Mouse (Mus musculus): Measurements from ENCODE around the gene Cnnm3.
"Not testable (repeated sequence)": the region's sequence is repeated elsewhere in the genome, so short reads cannot be mapped to it uniquely, and the experiment has no call there.

Gene Cnnm3

GRCm38 (mm10) chr1:36508238-36508637 is 3.4 kb upstream of the Cnnm3 start:
- no peak for DNase-seq

GRCm38 (mm10) chr1:36512089-36512965 is 660 bp downstream of the Cnnm3 start:
- DNase-seq, result peak; percentile 50

- DNase-seq, result no peak
These were observed 1.3 kb downstream of the Cnnm3 start for GRCm38 (mm10) chr1:36512966-36513280.

- DNase-seq, result no peak
These were observed 1.6 kb downstream of the Cnnm3 start for GRCm38 (mm10) chr1:36513310-36513709.

GRCm38 (mm10) chr1:36513718-36514117 is 2.1 kb downstream of the Cnnm3 start:
- DNase-seq, result no peak

- no peak for DNase-seq
These were observed 6.6 kb downstream of the Cnnm3 start for GRCm38 (mm10) chr1:36518259-36518658.

GRCm38 (mm10) chr1:36519626-36520025 is 8.0 kb downstream of the Cnnm3 start:
- no peak for DNase-seq

- no peak for DNase-seq
These were observed 10.5 kb downstream of the Cnnm3 start for GRCm38 (mm10) chr1:36522210-36522609.

- DNase-seq, result no peak
These were observed 11.8 kb downstream of the Cnnm3 start for GRCm38 (mm10) chr1:36523332-36524013.

GRCm38 (mm10) chr1:36524058-36524457 is 12.4 kb downstream of the Cnnm3 start:
- DNase-seq, result no peak

GRCm38 (mm10) chr1:36525774-36526173 is 14.1 kb downstream of the Cnnm3 start:
- no peak for DNase-seq

- no peak for DNase-seq
These were observed 15.2 kb downstream of the Cnnm3 start for GRCm38 (mm10) chr1:36526903-36527302.

GRCm38 (mm10) chr1:36528351-36528750 is 16.7 kb downstream of the Cnnm3 start:
- no peak for DNase-seq

GRCm38 (mm10) chr1:36529274-36529673 is 17.6 kb downstream of the Cnnm3 start:
- DNase-seq, result no peak

- no peak for DNase-seq
These were observed 18.2 kb downstream of the Cnnm3 start for GRCm38 (mm10) chr1:36529875-36530274.

- peak; percentile 40 for DNase-seq
These were observed 18.8 kb downstream of the Cnnm3 start for GRCm38 (mm10) chr1:36530485-36530884.

GRCm38 (mm10) chr1:36530962-36531361 is 19.3 kb downstream of the Cnnm3 start:
- DNase-seq, result no peak

- no peak for DNase-seq
These were observed 19.8 kb downstream of the Cnnm3 start for GRCm38 (mm10) chr1:36531461-36531860.

GRCm38 (mm10) chr1:36533546-36533945 is 21.9 kb downstream of the Cnnm3 start:
- no peak for DNase-seq

- no peak for DNase-seq
These were observed 23.0 kb downstream of the Cnnm3 start for GRCm38 (mm10) chr1:36534595-36535058.

GRCm38 (mm10) chr1:36535477-36536396 is 24.1 kb downstream of the Cnnm3 start:
- no peak for DNase-seq

- DNase-seq, result no peak
These were observed 24.7 kb downstream of the Cnnm3 start for GRCm38 (mm10) chr1:36536397-36536728.

- not testable (repeated sequence) for DNase-seq
These were observed 25.1 kb downstream of the Cnnm3 start, which contains the start of gene Ankrd23 for GRCm38 (mm10) chr1:36536783-36537182. Gene Ankrd23, minus strand, starts transcription at chr1:36536883.
